Mouse (Mus musculus) forebrain, postnatal 0 days (tissue): Measurements from ENCODE around the gene Nr2f2. TPM values are rescaled to one million over a fixed set of nuclear protein-coding genes. Genes with fewer than 3 reads are reported as not detected.

Source experiments
- ATAC-seq: fragments of 200-750 bp; cut with Nextera tagmentation; 2 replicates; pipeline ENCODE4 v1.8.0; 2017; ENCODE audit warnings: mild to moderate bottlenecking, moderate library complexity
- DNase-seq: peaks from one replicate; pipeline ENCODE4 v3.0.0-alpha.2; 2015
- H3K27ac ChIP-seq: fragments of 300-500 bp; sonication (generic); 2 replicates; pipeline ENCODE4 v1.5.1; 2014; ENCODE audit warnings: low read depth, mild to moderate bottlenecking, antibody characterized with exemption, low read length, moderate library complexity, mixed read lengths
- H3K27me3 ChIP-seq: fragments of 300-500 bp; sonication (generic); 2 replicates; pipeline ENCODE4 v1.6.1; 2014; ENCODE audit warnings: mild to moderate bottlenecking, low read length, mixed read lengths; ENCODE audit not compliant: insufficient read depth
- H3K36me3 ChIP-seq: fragments of 300-500 bp; sonication (generic); 2 replicates; pipeline ENCODE4 v1.6.1; 2014; ENCODE audit warnings: mild to moderate bottlenecking, moderate library complexity; ENCODE audit not compliant: insufficient read depth
- H3K4me1 ChIP-seq: fragments of 300-500 bp; sonication (generic); 2 replicates; pipeline ENCODE4 v1.6.1; 2014; ENCODE audit warnings: antibody characterized with exemption; ENCODE audit not compliant: insufficient read depth
- H3K4me2 ChIP-seq: fragments of 300-500 bp; sonication (generic); 2 replicates; pipeline ENCODE4 v1.6.1; 2014; ENCODE audit warnings: low read depth, mild to moderate bottlenecking, moderate library complexity
- H3K4me3 ChIP-seq: fragments of 300-500 bp; sonication (generic); 2 replicates; pipeline ENCODE4 v1.5.1; 2014; ENCODE audit warnings: low read depth, low read length, mixed read lengths
- H3K9ac ChIP-seq: fragments of 300-500 bp; sonication (generic); 2 replicates; pipeline ENCODE4 v1.6.1; 2014; ENCODE audit warnings: mild to moderate bottlenecking
- H3K9me3 ChIP-seq: fragments of 300-500 bp; sonication (generic); 2 replicates; pipeline ENCODE4 v1.6.1; 2016; ENCODE audit warnings: low read length
- CTCF ChIP-seq: sonication (generic); IDR thresholded peaks from 2 replicates; pipeline ENCODE4 v1.5.1; 2016; ENCODE audit warnings: antibody characterized with exemption, control low read depth, low read depth
- WGBS: fragments of 180-500 bp; shearing (Covaris S2); extraction: QIAGEN DNeasy Blood & Tissue Kit; methylation state at CpG from one replicate; pipeline ENCODE4 v1.1.7; 2014; 5-methylcytosine and 5-hydroxymethylcytosine counted together
- polyA plus RNA-seq: library from polyadenylated mRNA; unstranded; fragments of >200 nt; fragmentation: Nextera tagmentation; extraction: Ambion mirVana; gene quantifications from 2 replicates; pipeline ENCODE4 v1.2.1, GENCODE M21; 2015
- total RNA-seq: library from RNA; depleted of rRNA; stranded (reverse); fragments of >200 nt; gene quantifications from 2 replicates; pipeline ENCODE4 v1.2.3, GENCODE M21; 2014

The Nr2f2 gene
- total and polyA plus RNA-seq, 2 experiments from 2014 or later, result 49.9 to 92.8 TPM

DNA sequence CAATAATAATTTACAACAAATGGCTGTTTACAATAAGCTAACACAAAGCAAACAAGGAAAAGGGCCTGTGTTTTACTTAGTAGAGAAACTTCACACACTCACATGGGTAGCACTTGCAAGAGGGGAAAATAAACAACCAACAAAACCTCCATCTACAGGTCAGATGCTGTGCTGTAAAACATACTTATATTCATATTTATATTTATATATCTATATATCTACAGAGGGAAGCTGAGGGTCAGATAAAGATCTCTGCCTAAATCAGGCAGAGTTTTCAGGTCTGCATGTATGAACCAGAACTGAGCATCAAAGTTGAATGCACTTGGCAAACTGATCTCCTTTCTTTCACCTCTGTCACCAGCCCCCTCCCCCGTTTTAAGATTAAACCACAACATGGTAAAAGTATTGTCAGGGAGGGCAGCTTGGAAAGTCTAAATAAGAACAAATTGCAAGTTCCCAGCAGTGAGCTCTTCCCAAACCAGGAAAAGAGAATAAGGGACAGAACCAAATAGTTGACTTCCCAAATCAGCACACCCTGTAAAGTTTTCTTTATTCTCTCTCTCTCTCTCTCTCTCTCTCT, 14.5 kb downstream of the Nr2f2 start:
- peaks cover 41% of the 10 kb centered on the region for H3K27me3 ChIP-seq
- DNase-seq (no peak), ATAC-seq (no peak)
- 3% methylated on average over 1 of the region's 1 CpGs for WGBS
- H3K4me1 ChIP-seq, result no peaks in the 10 kb centered on the region
- H3K36me3 ChIP-seq, result no peaks in the 10 kb centered on the region
- no peak for TF ChIP-seq CTCF
- H3K4me2 ChIP-seq, result peak overlapping the region; percentile 61
- H3K9me3 ChIP-seq, result no peaks in the 10 kb centered on the region
- peak overlapping the region; percentile 81; the same call in 1 of the 2 replicates for H3K27ac ChIP-seq
- peak overlapping the region; percentile 59; the same call in 1 of the 2 replicates for H3K9ac ChIP-seq
- H3K4me3 ChIP-seq, result peak overlapping the region; percentile 42

DNA sequence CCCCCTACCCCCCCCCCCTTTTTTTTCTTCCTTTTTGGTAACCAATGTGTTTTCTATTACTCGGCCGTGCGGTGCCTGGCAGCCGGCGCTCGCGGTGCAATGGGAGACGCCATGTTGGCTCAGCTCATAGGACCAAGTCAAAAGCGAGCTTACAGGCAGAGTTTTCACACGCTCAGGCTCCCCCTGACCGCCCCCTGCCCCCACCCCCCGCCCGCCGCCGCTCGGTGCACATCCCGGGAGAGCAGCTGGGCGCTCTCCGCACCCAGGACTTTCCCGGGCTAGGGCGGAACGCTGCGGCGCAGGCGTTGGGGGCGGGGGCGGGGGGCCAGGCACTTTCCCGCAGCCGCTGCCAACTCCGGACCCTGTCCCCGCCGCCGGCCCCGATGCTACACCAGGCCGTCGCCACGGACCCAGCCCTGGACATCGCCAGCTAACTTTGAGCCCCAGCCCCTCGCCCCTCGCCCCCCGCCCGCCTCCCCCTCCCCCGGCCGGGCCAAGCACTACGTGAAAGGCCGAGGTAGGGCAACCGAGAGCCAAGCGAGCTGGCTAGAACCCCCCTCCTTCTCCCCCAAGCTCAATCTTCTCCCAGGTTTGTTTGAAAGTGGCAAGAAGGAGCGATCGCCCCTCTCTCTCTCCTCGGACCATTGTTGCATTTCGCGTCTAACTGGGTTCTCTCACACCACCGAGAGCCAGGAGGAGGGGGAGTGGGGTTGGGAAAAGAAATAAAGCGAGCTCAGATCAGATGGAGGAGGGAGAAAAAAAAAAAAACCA, 15.6 kb downstream of the Nr2f2 start:
- no peak for TF ChIP-seq CTCF
- DNase-seq (no peak), ATAC-seq (peak; percentile 61)
- Histone ChIP-seq H3K27ac (peak overlapping the region; percentile 81), H3K4me3 (peak overlapping the region; percentile 42), H3K4me2 (peak overlapping the region; percentile 61), H3K27me3 (peaks cover 42% of the 10 kb centered on the region), H3K36me3 (no peaks in the 10 kb centered on the region), H3K4me1 (0 out of 2 replicates have a peak, but pooled peaks cover 3% of the 10 kb centered on the region), H3K9ac (peak overlapping the region; percentile 59), H3K9me3 (no peaks in the 10 kb centered on the region)
- under 1% methylated on average over 51 of the region's 55 CpGs for WGBS

DNA sequence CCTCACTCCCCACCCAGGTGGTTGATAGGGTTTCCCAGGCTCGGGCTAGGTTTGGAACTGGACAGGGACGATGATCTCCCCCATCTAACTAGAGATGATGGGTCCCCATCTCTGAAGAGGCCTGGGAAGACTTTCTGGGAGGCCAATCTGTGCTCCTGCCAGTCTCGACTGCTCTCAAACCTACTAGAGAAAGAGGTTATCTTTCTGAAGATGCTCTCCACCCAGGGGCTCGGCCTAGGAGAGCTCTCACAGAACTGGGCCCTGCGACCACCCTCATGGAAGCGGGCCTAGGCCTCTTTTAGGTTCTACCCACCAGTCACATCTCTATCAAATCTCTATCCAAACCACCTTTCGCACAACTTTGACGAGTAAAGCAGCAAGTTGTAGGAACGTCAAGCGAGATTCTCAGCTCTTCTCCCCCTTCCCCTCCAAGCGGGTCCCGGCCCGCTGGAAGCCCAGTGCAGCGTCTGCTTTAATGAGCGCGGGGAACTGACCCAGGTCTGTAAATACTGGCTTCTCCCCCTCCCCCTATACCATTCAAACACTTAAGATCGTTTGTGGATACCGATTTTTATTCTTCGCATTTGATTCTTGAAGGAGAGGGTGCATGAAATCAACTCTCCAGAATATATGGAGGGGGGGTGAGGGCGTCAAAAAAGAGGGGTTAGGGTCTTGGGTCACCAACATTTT, 16.4 kb downstream of the Nr2f2 start:
- no peak for DNase-seq
- 6% methylated on average over 20 of the region's 20 CpGs for WGBS
- Histone ChIP-seq H3K9me3 (no peaks in the 10 kb centered on the region), H3K36me3 (no peaks in the 10 kb centered on the region), H3K9ac (peak overlapping the region; percentile 59), H3K4me1 (0 out of 2 replicates have a peak, but pooled peaks cover 5% of the 10 kb centered on the region), H3K4me2 (peak overlapping the region; percentile 61), H3K27me3 (peaks cover 47% of the 10 kb centered on the region), H3K27ac (peak overlapping the region; percentile 81), H3K4me3 (peak overlapping the region; percentile 42)
- no peak for ATAC-seq
- TF ChIP-seq CTCF, result no peak

DNA sequence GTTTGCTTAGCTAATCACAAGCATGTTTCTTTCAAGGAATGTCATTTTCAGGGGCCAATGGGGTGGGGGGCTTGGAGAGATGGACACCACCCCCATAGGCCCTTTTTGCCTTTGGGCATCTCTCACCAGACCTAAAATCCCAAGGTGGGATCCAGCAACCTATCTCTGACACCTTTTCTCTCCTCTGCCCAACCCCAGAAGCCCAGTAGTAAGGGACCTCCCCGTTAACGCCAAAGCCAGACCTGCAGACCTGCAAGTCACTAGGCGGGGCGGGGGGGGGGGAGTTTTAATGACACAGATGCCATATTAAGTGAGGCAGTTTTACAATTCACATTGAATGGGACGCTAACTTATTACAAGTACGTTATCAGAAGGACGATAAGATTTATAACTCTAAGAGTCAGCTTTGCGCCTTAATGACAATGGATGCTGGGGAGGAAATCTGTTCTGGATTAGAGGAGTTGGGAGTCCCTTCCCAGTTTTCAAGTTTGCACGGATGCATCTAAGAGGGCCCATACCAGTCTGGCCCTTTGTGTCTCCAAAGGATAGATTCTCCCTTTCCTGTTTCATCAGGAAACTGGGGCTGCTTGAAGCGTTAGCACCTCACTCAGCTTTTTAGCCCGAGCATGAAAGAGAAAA, 17.4 kb downstream of the Nr2f2 start:
- no peak overlapping the region for H3K4me3 ChIP-seq
- WGBS, result 11% methylated on average over 11 of the region's 11 CpGs
- no peaks in the 10 kb centered on the region for H3K36me3 ChIP-seq
- TF ChIP-seq CTCF, result no peak
- ATAC-seq (no peak), DNase-seq (no peak)
- H3K9ac ChIP-seq, result peak overlapping the region; percentile 15; the same call in 1 of the 2 replicates
- no peaks in the 10 kb centered on the region for H3K9me3 ChIP-seq
- H3K27ac ChIP-seq, result peak overlapping the region; percentile 81
- H3K4me2 ChIP-seq, result peak overlapping the region; percentile 61
- peaks cover 49% of the 10 kb centered on the region for H3K27me3 ChIP-seq
- 0 out of 2 replicates have a peak, but pooled peaks cover 5% of the 10 kb centered on the region for H3K4me1 ChIP-seq

DNA sequence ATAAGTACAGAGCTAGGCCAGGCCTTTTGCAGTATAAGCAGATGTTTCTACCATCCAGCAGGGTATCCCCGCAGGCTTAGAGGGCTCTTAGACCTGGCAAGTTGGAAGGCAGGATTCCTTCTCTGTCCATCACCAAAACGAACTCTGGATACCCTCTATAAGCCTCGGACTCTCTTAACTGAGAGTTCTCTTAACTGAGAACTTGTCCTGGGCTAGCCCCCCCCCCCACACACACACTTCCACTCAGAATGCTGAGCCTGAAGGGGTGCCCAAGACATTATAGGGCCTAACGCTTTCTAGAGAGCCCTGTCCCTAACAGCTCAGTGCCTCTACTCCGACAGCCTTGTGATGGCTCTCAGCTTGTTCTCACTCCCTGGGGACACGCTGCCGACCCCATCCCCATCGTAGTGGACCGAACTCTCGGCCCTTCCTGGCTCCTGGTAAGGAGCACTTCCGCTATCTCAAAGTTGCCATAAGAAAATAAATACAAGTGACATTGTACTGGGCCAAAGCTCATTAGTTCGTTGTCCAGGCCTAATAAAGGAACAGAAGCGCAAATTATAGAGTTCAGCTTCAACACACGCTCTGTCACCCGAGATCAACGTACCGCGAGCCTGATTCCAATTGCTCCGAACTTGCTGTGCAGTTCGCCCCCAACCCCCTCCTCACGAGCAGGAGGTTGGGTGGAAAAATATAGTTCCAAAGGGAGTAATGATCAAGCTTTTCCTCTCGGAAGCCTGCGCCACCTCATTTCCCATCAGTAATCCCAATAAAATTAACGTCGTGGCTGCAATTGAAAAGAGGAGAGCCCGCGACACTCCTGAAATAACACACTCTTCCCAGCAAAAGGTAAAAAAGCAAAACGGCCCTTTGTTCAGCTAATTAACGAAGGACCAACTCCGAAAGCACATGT, 18.2 kb downstream of the Nr2f2 start:
- H3K4me1 ChIP-seq, result 0 out of 2 replicates have a peak, but pooled peaks cover 5% of the 10 kb centered on the region
- WGBS, result 11% methylated on average over 30 of the region's 30 CpGs
- H3K27me3 ChIP-seq, result peaks cover 56% of the 10 kb centered on the region

DNA sequence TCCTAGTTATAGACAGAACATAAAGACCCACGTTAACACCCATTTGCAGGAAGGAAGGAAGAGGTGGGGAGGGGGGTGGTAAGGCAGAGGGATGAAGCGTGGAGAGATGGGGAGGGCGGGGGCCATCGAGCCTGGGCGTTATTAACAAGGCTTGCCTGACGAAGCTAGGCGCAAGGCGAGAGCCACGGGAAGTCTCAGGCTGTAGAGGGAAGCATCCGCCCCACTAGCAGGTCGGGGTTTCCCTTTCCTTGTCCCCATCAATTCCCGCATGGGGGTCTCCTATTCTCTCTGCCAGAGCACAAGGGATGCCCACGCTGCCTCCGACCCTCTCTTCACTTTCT, 18.9 kb downstream of the Nr2f2 start:
- no peak for TF ChIP-seq CTCF
- no peak for DNase-seq
- Histone ChIP-seq H3K36me3 (no peaks in the 10 kb centered on the region), H3K4me2 (peak overlapping the region; percentile 61), H3K9me3 (no peaks in the 10 kb centered on the region), H3K27me3 (peaks cover 63% of the 10 kb centered on the region), H3K9ac (no peak overlapping the region; the same call in 1 of the 2 replicates), H3K4me1 (0 out of 2 replicates have a peak, but pooled peaks cover 5% of the 10 kb centered on the region), H3K4me3 (no peak overlapping the region), H3K27ac (peak overlapping the region; percentile 81)
- ATAC-seq, result no peak
- 23% methylated on average over 14 of the region's 14 CpGs for WGBS

More for the DNA sequence above, 18.2 kb downstream of the Nr2f2 start:
- Histone ChIP-seq H3K27ac (peak overlapping the region; percentile 81), H3K36me3 (no peaks in the 10 kb centered on the region), H3K4me3 (no peak overlapping the region), H3K4me2 (peak overlapping the region; percentile 61), H3K9ac (peak overlapping the region; percentile 29), H3K9me3 (no peaks in the 10 kb centered on the region)
- no peak for TF ChIP-seq CTCF
- DNase-seq (no peak), ATAC-seq (no peak)
